ENCODE assay signal across 9 mouse cellular contexts in the genomic region with DNA sequence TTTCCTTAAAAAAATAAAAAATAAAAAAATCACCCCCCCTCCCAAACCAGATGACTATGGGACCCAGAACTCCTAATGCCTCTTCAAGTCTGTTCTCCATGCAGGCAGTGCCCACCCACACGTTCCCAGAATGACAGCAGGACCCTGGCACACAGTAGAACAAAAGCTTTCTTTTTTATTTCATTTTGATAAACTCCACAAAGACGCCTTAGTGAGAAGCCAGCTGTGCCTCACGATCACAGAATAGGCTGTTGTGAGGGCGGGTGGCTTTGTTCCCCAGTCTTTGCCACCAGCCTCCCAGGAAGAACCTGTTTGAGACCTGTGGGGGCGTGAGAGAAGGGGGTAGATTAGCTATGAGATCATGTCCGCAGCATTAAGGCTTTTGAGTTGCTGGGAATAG. TPM values are rescaled to one million over a fixed set of nuclear protein-coding genes. Genes with fewer than 3 reads are reported as not detected.
A peak's percentile ranks its signal among the peaks of the same experiment; 100 is the strongest.
DNase-seq lines count a peak whose midpoint lies in the region; ATAC-seq and TF ChIP-seq lines count a peak whose summit lies in the region.
"Had no signal": no experiment of that assay in that cellular context is flagged by ENCODE, and none has a peak within 500 bp of the region (broad histone marks: within the 10 kb centered on the region; RNA-seq: fewer than 3 reads in every experiment).

No protein-coding gene starts in this region.

- no peak for DNase-seq in heart, postnatal 4 days
- peak; percentile 48 for DNase-seq in thymus, adult 2 months
- no peak for DNase-seq in thymus, postnatal 0 days (ENCODE audit: low spot score)

- H3K9me3 ChIP-seq in heart, embryonic 12.5 days (replicated peaks): no peaks in the 10 kb centered on the region
- no peaks in the 10 kb centered on the region for H3K9me3 ChIP-seq in liver, embryonic 12.5 days (replicated peaks)

- no peak for ATAC-seq in heart, embryonic 12.5 days (ENCODE audit: insufficient number of reproducible peaks, low FRiP score)
- no peak for ATAC-seq in liver, embryonic 12.5 days
- no peak for ATAC-seq in erythroid progenitor cell, adult 5-6 weeks (replicated peaks; ENCODE audit: low FRiP score, poor library complexity, severe bottlenecking)
- no peak for ATAC-seq in activated CD4-positive, CD25-positive, alpha-beta regulatory T cell, adult 4 months
- no peak for ATAC-seq in megakaryocyte-erythroid progenitor cell, adult 5-6 weeks (replicated peaks; ENCODE audit: low FRiP score, low TSS enrichment, poor library complexity, severe bottlenecking)

- peak overlapping the region; percentile 81 for H3K4me2 ChIP-seq in heart, embryonic 12.5 days
- H3K4me2 ChIP-seq in liver, embryonic 12.5 days: peak overlapping the region; percentile 96

- peak overlapping the region; percentile 65 for H3K27ac ChIP-seq in heart, embryonic 12.5 days (ENCODE audit: poor library complexity, severe bottlenecking)
- peak overlapping the region; percentile 53 for H3K27ac ChIP-seq in thymus, adult 2 months (ENCODE audit: control insufficient read depth, insufficient read depth, low read length)
- H3K27ac ChIP-seq in liver, embryonic 12.5 days: no peak overlapping the region
- H3K27ac ChIP-seq: macrophage had no signal

- peaks cover 60% of the 10 kb centered on the region for H3K4me1 ChIP-seq in heart, embryonic 12.5 days (replicated peaks)
- H3K4me1 ChIP-seq in thymus, adult 2 months (replicated peaks; ENCODE audit: control insufficient read depth, insufficient read depth, low read length): peaks cover 25% of the 10 kb centered on the region
- H3K4me1 ChIP-seq in liver, embryonic 12.5 days: peaks cover 42% of the 10 kb centered on the region

- no peak for TF ChIP-seq POLR2A in thymus, adult 2 months (IDR thresholded peaks at IDR 0.05; ENCODE audit: control insufficient read depth, extremely low read depth, insufficient read depth, low read length, poor library complexity)

- peak overlapping the region; percentile 98 for H3K4me3 ChIP-seq in heart, embryonic 12.5 days
- H3K4me3 ChIP-seq in thymus, adult 2 months (ENCODE audit: control insufficient read depth, insufficient read depth, low read length): peak overlapping the region; percentile 3; the same call in 1 of the 2 replicates
- H3K4me3 ChIP-seq in liver, embryonic 12.5 days: no peak overlapping the region

- no peaks in the 10 kb centered on the region for H3K27me3 ChIP-seq in heart, embryonic 12.5 days (replicated peaks)
- no peaks in the 10 kb centered on the region for H3K27me3 ChIP-seq in thymus, adult 2 months (ENCODE audit: control insufficient read depth, insufficient read depth, low read length)
- no peaks in the 10 kb centered on the region for H3K27me3 ChIP-seq in liver, embryonic 12.5 days (replicated peaks)

- 38% methylated on average over 6 of the region's 6 CpGs for WGBS in heart, embryonic 12.5 days
- 39% methylated on average over 6 of the region's 6 CpGs for WGBS in thymus, adult 2 months
- WGBS in liver, embryonic 12.5 days (ENCODE audit: insufficient replicate concordance): 53% methylated on average over 6 of the region's 6 CpGs

- TF ChIP-seq CTCF in thymus, adult 2 months (IDR thresholded peaks at IDR 0.05; ENCODE audit: borderline replicate concordance, control insufficient read depth, extremely low read depth, insufficient read depth, low read length, poor library complexity): no peak

- H3K36me3 ChIP-seq in heart, embryonic 12.5 days: peaks cover 52% of the 10 kb centered on the region
- H3K36me3 ChIP-seq in thymus, adult 2 months (ENCODE audit: control insufficient read depth, insufficient read depth, low read length): peaks cover 14% of the 10 kb centered on the region
- H3K36me3 ChIP-seq in liver, embryonic 12.5 days: peaks cover 53% of the 10 kb centered on the region

- H3K9ac ChIP-seq in heart, embryonic 12.5 days: peak overlapping the region; percentile 98; the same call in 1 of the 2 replicates
- no peak overlapping the region for H3K9ac ChIP-seq in liver, embryonic 12.5 days

RNA-seq across cellular contexts. Expression of a gene that starts 2.4 kb away (rescaled TPM):
- 751 and 791 TPM in 2 replicates for polyA plus RNA-seq in heart, embryonic 12.5 days (2016; fragmentation: Nextera tagmentation; extraction: Ambion mirVana)
- total RNA-seq in heart, postnatal 4 days (2021): 100 to 1,000 TPM; 453 to 456 TPM
- 126 and 146 TPM in 2 replicates for polyA plus RNA-seq in thymus, adult 2 months (2012; rRNA removed)
- 427 and 468 TPM in 2 replicates for polyA plus RNA-seq in thymus, postnatal 0 days (2015; fragmentation: Nextera tagmentation; extraction: Ambion mirVana)
- polyA plus RNA-seq in liver, embryonic 12.5 days (2016; fragmentation: Nextera tagmentation; extraction: Ambion mirVana): 233 and 244 TPM in 2 replicates
- total RNA-seq in erythroid progenitor cell, adult 5-6 weeks (2015; ENCODE audit: low replicate concordance): 6.3 and 15.9 TPM in 2 replicates
- 1.7 and 2.1 TPM in 2 replicates for total RNA-seq in erythroid progenitor cell, adult 5-6 weeks (2017; ENCODE audit: low replicate concordance)
- polyA plus RNA-seq in activated CD4-positive, CD25-positive, alpha-beta regulatory T cell, adult 4 months (2017; shearing (Covaris generic)): 100 to 1,000 TPM; 298 to 313 TPM
- 5.5 and 17.9 TPM in 2 replicates for total RNA-seq in megakaryocyte-erythroid progenitor cell, adult 5-6 weeks (2014; fragmentation: Nextera tagmentation)
- total RNA-seq in megakaryocyte-erythroid progenitor cell, adult 5-6 weeks (2017): 5.7 and 6.8 TPM in 2 replicates

RNA-seq across cellular contexts. Expression of a gene that starts 27.7 kb away (rescaled TPM):
- 1.0 and 1.6 TPM in 2 replicates for polyA plus RNA-seq in heart, embryonic 12.5 days (2016; fragmentation: Nextera tagmentation; extraction: Ambion mirVana)
- 1 to 10 TPM; 3.4 to 4.3 TPM for total RNA-seq in heart, postnatal 4 days (2021)
- polyA plus RNA-seq in thymus, adult 2 months (2012; rRNA removed): 3.5 and 4.6 TPM in 2 replicates
- 1.3 and 2.3 TPM in 2 replicates for polyA plus RNA-seq in thymus, postnatal 0 days (2015; fragmentation: Nextera tagmentation; extraction: Ambion mirVana)
- polyA plus RNA-seq in liver, embryonic 12.5 days (2016; fragmentation: Nextera tagmentation; extraction: Ambion mirVana): 0.16 and 0.45 TPM in 2 replicates
- not detected in 2 replicates for total RNA-seq in erythroid progenitor cell, adult 5-6 weeks (2015; ENCODE audit: low replicate concordance)
- not detected in 2 replicates for total RNA-seq in erythroid progenitor cell, adult 5-6 weeks (2017; ENCODE audit: low replicate concordance)
- polyA plus RNA-seq in activated CD4-positive, CD25-positive, alpha-beta regulatory T cell, adult 4 months (2017; shearing (Covaris generic)): 10 to 100 TPM; 79.8 to 85.3 TPM
- not detected in 2 replicates for total RNA-seq in megakaryocyte-erythroid progenitor cell, adult 5-6 weeks (2014; fragmentation: Nextera tagmentation)
- not detected in 2 replicates for total RNA-seq in megakaryocyte-erythroid progenitor cell, adult 5-6 weeks (2017)
- polyA plus RNA-seq: macrophage had no signal

RNA-seq across cellular contexts. Expression of a gene that starts 50.7 kb away (rescaled TPM):
- polyA plus RNA-seq in heart, embryonic 12.5 days (2016; fragmentation: Nextera tagmentation; extraction: Ambion mirVana): 159 and 160 TPM in 2 replicates
- 100 to 1,000 TPM; 101 to 102 TPM for total RNA-seq in heart, postnatal 4 days (2021)
- polyA plus RNA-seq in thymus, adult 2 months (2012; rRNA removed): 64.1 and 79.3 TPM in 2 replicates
- 169 and 171 TPM in 2 replicates for polyA plus RNA-seq in thymus, postnatal 0 days (2015; fragmentation: Nextera tagmentation; extraction: Ambion mirVana)
- polyA plus RNA-seq in liver, embryonic 12.5 days (2016; fragmentation: Nextera tagmentation; extraction: Ambion mirVana): 111 and 117 TPM in 2 replicates
- 18.4 and 37.3 TPM in 2 replicates for total RNA-seq in erythroid progenitor cell, adult 5-6 weeks (2015; ENCODE audit: low replicate concordance)
- total RNA-seq in erythroid progenitor cell, adult 5-6 weeks (2017; ENCODE audit: low replicate concordance): 20.4 and 25.6 TPM in 2 replicates
- 100 to 1,000 TPM; 117 to 159 TPM for polyA plus RNA-seq in activated CD4-positive, CD25-positive, alpha-beta regulatory T cell, adult 4 months (2017; shearing (Covaris generic))
- total RNA-seq in megakaryocyte-erythroid progenitor cell, adult 5-6 weeks (2014; fragmentation: Nextera tagmentation): 92.8 and 115 TPM in 2 replicates
- total RNA-seq in megakaryocyte-erythroid progenitor cell, adult 5-6 weeks (2017): 149 and 154 TPM in 2 replicates

Comparison
In these comparisons a context has a peak if more than half of its experiments do, and no peak if none do; other contexts are left out.
1. RNA of a gene that starts 27.7 kb away (polyA plus RNA-seq): 79.8 to 85.3 TPM in activated CD4-positive, CD25-positive, alpha-beta regulatory T cell, adult 4 months; 3.5 to 4.6 TPM in thymus, adult 2 months, 1.3 to 2.3 TPM in thymus, postnatal 0 days, 1.0 to 1.6 TPM in heart, embryonic 12.5 days and 0.16 to 0.45 TPM in liver, embryonic 12.5 days; every median in the first group is over 10 times any median in the second.